Mouse (Mus musculus) neural tube, embryonic 15.5 days (tissue): ENCODE data around the gene Tapt1. TPM values are rescaled to one million over a fixed set of nuclear protein-coding genes. Genes with fewer than 3 reads are reported as not detected.

Experiments used
- ATAC-seq: fragments of 200-750 bp; cut with Nextera tagmentation; 2 replicates; pipeline ENCODE4 v1.8.0; 2017; ENCODE audit warnings: mild to moderate bottlenecking, moderate TSS enrichment, moderate library complexity; ENCODE audit not compliant: low FRiP score
- H3K27ac ChIP-seq: fragments of 300-500 bp; sonication (generic); replicated peaks from 2 replicates; pipeline ENCODE4 v1.5.1; 2015; ENCODE audit warnings: mild to moderate bottlenecking, inconsistent platforms
- H3K27me3 ChIP-seq: fragments of 300-500 bp; sonication (generic); replicated peaks from 2 replicates; pipeline ENCODE4 v1.6.1; 2015; ENCODE audit warnings: inconsistent platforms
- H3K36me3 ChIP-seq: fragments of 300-500 bp; sonication (generic); 2 replicates; pipeline ENCODE4 v1.6.1; 2015; ENCODE audit warnings: inconsistent platforms
- H3K4me1 ChIP-seq: fragments of 300-500 bp; sonication (generic); 2 replicates; pipeline ENCODE4 v1.6.1; 2015; ENCODE audit warnings: inconsistent platforms
- H3K4me2 ChIP-seq: fragments of 300-500 bp; sonication (generic); 2 replicates; pipeline ENCODE4 v1.6.1; 2015; ENCODE audit warnings: inconsistent platforms, mild to moderate bottlenecking, moderate library complexity
- H3K4me3 ChIP-seq: fragments of 300-500 bp; sonication (generic); replicated peaks from 2 replicates; pipeline ENCODE4 v1.5.1; 2015; ENCODE audit warnings: mild to moderate bottlenecking, inconsistent platforms
- H3K9ac ChIP-seq: fragments of 300-500 bp; sonication (generic); replicated peaks from 2 replicates; pipeline ENCODE4 v1.6.1; 2015; ENCODE audit warnings: mild to moderate bottlenecking, inconsistent platforms
- H3K9me3 ChIP-seq: fragments of 300-500 bp; sonication (generic); replicated peaks from 2 replicates; pipeline ENCODE4 v1.6.1; 2016; ENCODE audit warnings: inconsistent platforms
- WGBS: fragments of 180-500 bp; shearing (Covaris S2); methylation state at CpG from one replicate; pipeline ENCODE4 v1.1.7; 2015; ENCODE audit warnings: mixed read lengths; 5-methylcytosine and 5-hydroxymethylcytosine counted together
- polyA plus RNA-seq: library from polyadenylated mRNA; unstranded; fragments of >200 nt; fragmentation: Nextera tagmentation; extraction: Ambion mirVana; gene quantifications from 2 replicates; pipeline ENCODE4 v1.2.1, GENCODE M21; 2015

Gene Tapt1
- polyA plus RNA-seq, 1 experiment from 2014 or later: 30.8 TPM

DNA sequence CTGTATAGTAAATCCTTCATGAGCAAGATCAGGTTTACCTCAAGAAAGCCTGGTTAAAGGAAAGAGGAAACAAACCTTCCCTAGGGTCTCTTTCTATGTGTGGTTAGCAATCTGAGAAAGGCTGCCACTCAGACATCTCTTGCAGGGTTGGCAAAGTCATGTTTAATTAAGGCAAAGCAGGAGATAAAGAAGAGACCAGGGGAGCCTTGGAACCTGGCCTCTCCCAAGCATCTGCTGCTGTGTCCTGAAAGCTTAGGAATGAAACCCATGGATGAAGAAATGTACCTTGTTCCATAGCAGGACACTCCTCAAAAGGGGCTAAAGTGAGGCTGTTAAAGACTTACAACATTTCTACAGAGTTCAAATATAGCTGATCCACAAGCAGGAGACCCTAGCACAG lies 11.3 kb downstream of the Tapt1 start:
- Histone ChIP-seq H3K27ac (no peak overlapping the region), H3K9me3 (no peaks in the 10 kb centered on the region), H3K4me2 (no peak overlapping the region), H3K4me1 (no peaks in the 10 kb centered on the region), H3K36me3 (peaks cover 20% of the 10 kb centered on the region; the same call in 1 of the 2 replicates), H3K9ac (no peak overlapping the region), H3K4me3 (no peak overlapping the region), H3K27me3 (no peaks in the 10 kb centered on the region)
- ATAC-seq: no peak

DNA sequence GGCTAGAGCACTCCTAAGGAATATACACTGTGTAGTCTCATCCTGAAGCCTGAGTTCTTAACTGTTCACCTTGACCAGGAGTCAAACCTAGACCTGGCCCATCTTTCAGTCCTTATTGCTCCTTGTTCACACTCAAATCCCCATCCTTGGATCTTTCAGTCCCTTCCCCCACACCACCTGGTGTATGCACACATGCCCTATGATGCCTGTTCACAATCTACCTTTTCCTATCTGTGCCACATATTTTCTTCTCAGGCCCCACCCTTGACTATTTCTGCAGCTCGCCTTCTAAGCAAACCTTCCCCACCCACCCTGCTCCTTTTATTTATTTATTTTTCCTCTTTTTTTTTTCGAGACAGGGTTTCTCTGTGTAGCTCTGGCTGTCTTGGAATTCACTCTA lies 12.4 kb downstream of the Tapt1 start:
- H3K9ac ChIP-seq: no peak overlapping the region
- 88% methylated on average over 2 of the region's 2 CpGs for WGBS
- no peak overlapping the region for H3K27ac ChIP-seq

DNA sequence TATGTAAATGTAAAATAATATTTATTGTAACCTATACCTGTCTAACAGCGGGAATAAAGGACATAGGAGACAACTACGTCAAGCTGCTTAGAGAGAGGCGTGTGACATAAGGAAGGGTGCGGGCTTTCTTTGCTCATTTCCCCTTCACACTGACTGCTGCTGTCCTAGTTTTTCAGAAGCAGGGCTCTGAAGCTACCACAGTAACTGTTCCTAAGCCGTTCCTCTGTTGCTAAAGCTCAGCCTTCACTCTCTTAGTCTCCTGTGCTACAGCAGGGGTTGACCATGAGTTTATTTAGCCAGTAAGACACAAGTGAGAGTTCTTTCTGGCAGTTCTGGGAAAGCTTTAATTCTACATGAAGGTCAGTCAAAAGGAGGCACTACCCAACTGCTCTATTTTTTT lies 13.0 kb downstream of the Tapt1 start:
- H3K9me3 ChIP-seq: no peaks in the 10 kb centered on the region
- H3K27ac ChIP-seq: no peak overlapping the region
- H3K4me1 ChIP-seq: no peaks in the 10 kb centered on the region
- no peak overlapping the region for H3K4me2 ChIP-seq
- no peaks in the 10 kb centered on the region for H3K27me3 ChIP-seq
- 94% methylated on average over 5 of the region's 5 CpGs for WGBS
- ATAC-seq: no peak
- H3K9ac ChIP-seq: no peak overlapping the region
- no peak overlapping the region for H3K4me3 ChIP-seq
- H3K36me3 ChIP-seq: peaks cover 22% of the 10 kb centered on the region; the same call in 1 of the 2 replicates

More for the DNA sequence above, 12.4 kb downstream of the Tapt1 start:
- Histone ChIP-seq H3K4me1 (no peaks in the 10 kb centered on the region), H3K9me3 (no peaks in the 10 kb centered on the region), H3K27me3 (no peaks in the 10 kb centered on the region), H3K4me3 (no peak overlapping the region), H3K36me3 (peaks cover 22% of the 10 kb centered on the region; the same call in 1 of the 2 replicates), H3K4me2 (no peak overlapping the region)
- no peak for ATAC-seq

DNA sequence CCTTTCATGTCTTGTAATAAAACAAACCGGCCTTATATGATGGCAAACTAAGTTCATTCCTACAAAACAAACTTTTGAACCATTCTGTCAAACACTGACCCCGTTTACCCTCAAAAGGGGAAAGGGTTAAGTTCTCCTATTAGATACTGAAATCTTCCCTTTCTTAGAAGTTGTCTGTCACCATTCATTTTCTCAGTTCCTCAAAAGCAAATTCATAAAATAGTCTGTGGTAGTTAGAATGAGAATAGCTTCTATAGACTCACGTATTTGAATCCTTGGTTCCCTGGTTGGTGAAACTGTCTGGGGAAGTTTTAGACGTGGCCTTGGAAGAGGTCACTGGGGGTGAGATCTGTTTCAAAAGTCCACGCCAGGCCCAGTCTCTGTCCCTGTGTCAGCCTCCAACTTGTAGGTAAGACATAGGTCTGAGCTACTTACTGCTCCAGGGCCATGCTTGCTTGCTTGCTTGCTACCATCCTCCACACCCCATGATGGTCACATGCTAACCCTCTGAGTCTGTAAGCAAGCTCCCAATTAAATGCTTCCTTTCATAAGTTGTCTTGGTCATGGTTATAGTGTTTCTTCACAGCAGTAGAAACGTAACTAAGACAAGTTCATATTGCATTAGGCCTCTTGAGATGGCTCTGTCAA lies 14.5 kb downstream of the Tapt1 start:
- no peak overlapping the region for H3K9ac ChIP-seq
- no peak overlapping the region for H3K4me3 ChIP-seq
- WGBS: 88% methylated on average over 6 of the region's 6 CpGs
- no peaks in the 10 kb centered on the region for H3K4me1 ChIP-seq
- no peak overlapping the region for H3K27ac ChIP-seq
- H3K9me3 ChIP-seq: no peaks in the 10 kb centered on the region
- no peak for ATAC-seq
- no peaks in the 10 kb centered on the region for H3K27me3 ChIP-seq
- no peak overlapping the region for H3K4me2 ChIP-seq
- H3K36me3 ChIP-seq: peaks cover 20% of the 10 kb centered on the region; the same call in 1 of the 2 replicates

DNA sequence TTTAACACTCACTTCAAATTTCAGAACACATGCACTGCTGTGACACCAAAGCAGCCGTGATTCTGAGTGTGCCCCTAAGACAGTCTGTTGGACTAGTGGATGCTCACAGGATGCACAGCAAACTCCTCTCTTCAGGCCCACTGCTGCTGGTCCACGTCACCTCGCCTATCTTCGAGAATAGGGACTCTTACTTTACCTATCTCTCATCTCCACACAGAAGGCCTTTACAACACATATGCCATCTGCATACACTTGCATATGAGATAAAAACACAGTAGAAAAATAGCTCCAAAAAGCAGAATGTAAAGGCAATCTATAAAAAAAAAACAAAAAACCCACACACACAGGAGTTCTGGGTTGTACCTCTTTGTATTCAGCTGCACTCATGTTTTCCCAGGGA lies 19.1 kb downstream of the Tapt1 start:
- H3K4me2 ChIP-seq: no peak overlapping the region
- H3K27ac ChIP-seq: no peak overlapping the region
- H3K9me3 ChIP-seq: no peaks in the 10 kb centered on the region
- no peak for ATAC-seq
- 93% methylated on average over 4 of the region's 4 CpGs for WGBS
- H3K4me3 ChIP-seq: no peak overlapping the region
- H3K9ac ChIP-seq: no peak overlapping the region
- no peaks in the 10 kb centered on the region for H3K4me1 ChIP-seq
- peaks cover 14% of the 10 kb centered on the region; the same call in 1 of the 2 replicates for H3K36me3 ChIP-seq
- H3K27me3 ChIP-seq: no peaks in the 10 kb centered on the region

DNA sequence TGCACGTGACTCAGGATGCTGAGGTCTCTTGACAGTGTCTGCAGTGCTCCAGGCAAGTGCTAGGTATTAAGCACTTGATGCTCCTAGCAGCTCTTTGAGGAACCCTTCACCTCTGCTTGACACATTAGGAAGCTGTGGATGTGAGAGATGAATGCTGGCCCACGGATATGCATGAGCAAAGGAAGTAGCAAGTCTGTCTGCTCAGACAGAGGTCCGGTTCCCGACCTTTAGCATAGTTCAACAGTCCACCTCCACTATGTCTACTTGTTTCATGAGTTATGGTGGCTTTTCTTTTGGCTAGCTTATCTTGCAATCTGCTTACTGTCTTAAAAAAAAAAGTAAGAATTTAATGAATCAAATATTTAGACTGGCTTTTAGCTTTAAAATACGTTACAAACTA lies 19.8 kb downstream of the Tapt1 start:
- 88% methylated on average over 5 of the region's 5 CpGs for whole genome bisulfite sequencing
- Histone ChIP-seq H3K27me3 (no peaks in the 10 kb centered on the region), H3K4me3 (no peak overlapping the region), H3K4me1 (no peaks in the 10 kb centered on the region), H3K9ac (no peak overlapping the region), H3K9me3 (no peaks in the 10 kb centered on the region), H3K36me3 (0 out of 2 replicates have a peak, but pooled peaks cover 9% of the 10 kb centered on the region), H3K27ac (no peak overlapping the region), H3K4me2 (no peak overlapping the region)
- no peak for ATAC-seq

DNA sequence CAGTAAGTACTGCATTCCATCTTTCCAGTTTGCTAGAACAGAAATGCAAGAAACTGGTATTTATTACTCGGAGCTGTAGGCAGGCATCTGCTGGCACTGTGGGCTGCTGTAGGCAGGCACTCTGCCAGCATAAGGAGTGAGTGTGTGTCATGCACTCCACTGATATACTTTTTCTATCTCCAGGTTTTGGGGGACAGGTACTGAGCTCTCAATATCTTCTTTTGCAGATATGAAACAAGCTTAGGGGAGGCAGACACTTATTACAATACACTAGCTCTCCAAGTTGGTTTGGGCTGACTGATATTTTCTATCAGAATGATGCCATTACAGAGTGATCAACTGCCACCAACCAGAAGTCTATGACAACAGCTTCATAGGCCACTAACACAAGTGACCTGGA lies 23.0 kb downstream of the Tapt1 start:
- H3K27ac ChIP-seq: no peak overlapping the region
- no peaks in the 10 kb centered on the region for H3K36me3 ChIP-seq
- no peaks in the 10 kb centered on the region for H3K9me3 ChIP-seq
- WGBS: 86% methylated on average over 1 of the region's 1 CpGs
- H3K4me1 ChIP-seq: 0 out of 2 replicates have a peak, but pooled peaks cover 2% of the 10 kb centered on the region
- no peaks in the 10 kb centered on the region for H3K27me3 ChIP-seq
- no peak overlapping the region for H3K9ac ChIP-seq
- no peak overlapping the region for H3K4me2 ChIP-seq
- ATAC-seq: no peak
- H3K4me3 ChIP-seq: no peak overlapping the region

DNA sequence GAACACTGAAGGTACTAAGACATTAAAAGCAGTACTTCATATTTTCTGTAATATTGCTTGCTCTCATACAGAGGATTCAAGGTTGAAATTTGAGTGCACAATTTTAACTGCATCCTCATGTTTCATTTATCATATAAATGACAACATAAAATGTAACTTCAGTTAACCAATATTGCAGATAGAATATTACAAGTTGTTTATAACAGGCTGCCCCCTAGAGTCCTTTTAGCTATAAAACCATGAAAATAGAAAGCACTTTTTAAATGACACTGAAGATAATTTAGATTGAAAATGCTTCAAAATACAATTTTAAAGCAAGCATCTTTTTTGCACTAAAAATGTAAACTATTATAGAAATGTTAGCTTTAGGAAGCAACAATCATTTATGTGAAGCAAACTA lies 24.8 kb downstream of the Tapt1 start:
- ATAC-seq: no peak

DNA sequence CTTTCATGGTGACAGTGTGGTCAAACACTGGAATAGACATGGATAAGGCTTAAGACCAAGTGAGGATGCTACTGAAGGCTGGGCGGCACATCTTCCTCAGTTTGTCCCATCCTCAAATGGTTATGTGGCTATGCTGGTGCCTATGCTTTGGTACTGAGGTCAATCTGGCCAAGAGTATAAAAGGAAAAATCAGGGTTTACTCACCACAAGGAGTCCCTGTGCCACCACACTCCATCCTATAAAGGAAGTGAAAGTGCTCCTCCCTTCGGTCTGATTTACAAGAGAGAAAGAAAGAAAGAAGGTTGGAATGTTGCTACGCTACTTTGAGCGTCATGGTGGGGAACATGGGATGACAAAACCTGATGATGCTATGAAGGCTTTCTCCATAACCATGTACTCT lies 27.3 kb downstream of the Tapt1 start:
- Histone ChIP-seq H3K4me2 (no peak overlapping the region), H3K4me1 (0 out of 2 replicates have a peak, but pooled peaks cover 2% of the 10 kb centered on the region), H3K27ac (no peak overlapping the region), H3K4me3 (no peak overlapping the region), H3K27me3 (no peaks in the 10 kb centered on the region), H3K9ac (no peak overlapping the region), H3K36me3 (peaks cover under 1% of the 10 kb centered on the region), H3K9me3 (no peaks in the 10 kb centered on the region)
- ATAC-seq: no peak
- WGBS: 97% methylated on average over 4 of the region's 4 CpGs

More for the DNA sequence above, 24.8 kb downstream of the Tapt1 start:
- Histone ChIP-seq H3K27me3 (no peaks in the 10 kb centered on the region), H3K4me1 (0 out of 2 replicates have a peak, but pooled peaks cover 2% of the 10 kb centered on the region), H3K4me2 (no peak overlapping the region), H3K4me3 (no peak overlapping the region), H3K36me3 (no peaks in the 10 kb centered on the region), H3K9ac (no peak overlapping the region), H3K27ac (no peak overlapping the region), H3K9me3 (no peaks in the 10 kb centered on the region)

DNA sequence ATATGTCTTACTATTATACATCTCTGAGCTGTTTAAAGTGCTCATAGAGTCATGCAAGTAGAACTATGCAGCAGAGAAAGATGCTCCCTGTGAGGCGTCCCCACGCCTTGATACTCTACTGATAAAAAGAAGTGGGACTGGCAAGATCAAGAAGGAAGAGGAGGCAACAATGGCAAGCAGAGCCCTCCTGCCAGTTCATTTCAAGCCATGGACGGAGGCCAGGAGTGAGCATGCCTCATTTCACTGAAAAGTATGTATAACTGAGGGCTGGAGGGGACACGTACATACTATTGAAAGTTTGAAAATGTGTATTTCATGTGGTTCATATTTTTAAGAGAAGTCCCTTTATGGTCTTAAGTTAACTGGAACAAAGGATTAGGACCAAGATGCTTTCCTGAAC lies 28.0 kb downstream of the Tapt1 start:
- H3K27me3 ChIP-seq: no peaks in the 10 kb centered on the region
- H3K4me2 ChIP-seq: no peak overlapping the region
- no peak for ATAC-seq
- H3K9me3 ChIP-seq: no peaks in the 10 kb centered on the region
- H3K4me1 ChIP-seq: 0 out of 2 replicates have a peak, but pooled peaks cover 2% of the 10 kb centered on the region
- H3K9ac ChIP-seq: no peak overlapping the region
- peaks cover 7% of the 10 kb centered on the region for H3K36me3 ChIP-seq
- no peak overlapping the region for H3K27ac ChIP-seq
- 81% methylated on average over 4 of the region's 4 CpGs for WGBS
- H3K4me3 ChIP-seq: no peak overlapping the region

DNA sequence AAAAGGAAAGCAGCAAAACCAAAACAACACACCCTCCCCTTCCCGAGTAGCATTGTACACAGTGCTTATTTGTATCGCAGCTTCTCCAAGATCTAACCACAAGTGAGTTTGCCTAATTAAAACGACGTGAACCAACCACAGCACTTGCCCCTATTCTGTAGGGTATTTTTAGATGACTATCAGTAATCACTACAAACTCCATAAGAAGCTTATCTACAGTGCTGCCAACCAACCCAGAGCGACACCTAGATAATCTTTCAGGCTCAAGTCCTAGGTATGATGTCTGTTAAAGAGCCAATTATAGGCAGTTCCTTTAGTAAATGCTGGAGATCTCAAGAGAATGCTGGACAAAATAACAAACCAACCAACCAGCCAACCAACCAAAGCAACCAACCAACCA lies 28.6 kb downstream of the Tapt1 start:
- Histone ChIP-seq H3K27ac (no peak overlapping the region), H3K4me2 (no peak overlapping the region), H3K27me3 (no peaks in the 10 kb centered on the region), H3K9ac (no peak overlapping the region), H3K36me3 (peaks cover 13% of the 10 kb centered on the region), H3K4me3 (no peak overlapping the region), H3K9me3 (no peaks in the 10 kb centered on the region), H3K4me1 (0 out of 2 replicates have a peak, but pooled peaks cover 2% of the 10 kb centered on the region)
- no peak for ATAC-seq
- WGBS: 77% methylated on average over 5 of the region's 5 CpGs

DNA sequence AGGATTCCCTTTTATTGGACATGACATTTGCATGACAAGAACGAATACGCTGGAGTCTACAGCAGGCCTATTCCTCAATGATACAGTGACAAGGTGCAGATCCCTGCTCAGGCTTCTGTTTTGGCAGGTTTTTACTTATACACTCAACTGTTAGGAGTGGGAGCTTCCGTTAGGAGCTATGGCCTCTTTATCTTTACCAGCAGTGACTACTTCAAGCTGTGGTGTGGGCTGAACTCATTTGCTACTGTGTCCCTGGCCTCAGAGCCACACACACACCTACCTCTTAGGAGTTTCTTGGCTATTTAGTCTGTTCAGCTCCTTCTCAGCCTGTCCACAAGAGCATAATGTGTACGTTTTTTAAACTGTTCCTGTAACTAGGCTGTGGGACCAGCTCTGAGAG lies 30.3 kb downstream of the Tapt1 start:
- Histone ChIP-seq H3K4me3 (no peak overlapping the region), H3K36me3 (peaks cover 16% of the 10 kb centered on the region), H3K4me2 (no peak overlapping the region), H3K4me1 (0 out of 2 replicates have a peak, but pooled peaks cover 2% of the 10 kb centered on the region), H3K27me3 (no peaks in the 10 kb centered on the region), H3K9ac (no peak overlapping the region), H3K9me3 (no peaks in the 10 kb centered on the region), H3K27ac (no peak overlapping the region)
- ATAC-seq: no peak
- 92% methylated on average over 4 of the region's 4 CpGs for WGBS
